Mouse (Mus musculus) stomach, embryonic 15.5 days (tissue): ENCODE measurements at regions not wholly inside any gene's neighbourhood (a gene's known extent, or its start where the extent isn't known, plus 50 kb on each side); places are given as distances from the start of the nearest gene placed in this dataset.

Experiments
- ATAC-seq: fragments of 200-750 bp; cut with Nextera tagmentation; 2 replicates; pipeline ENCODE4 v1.8.0; 2017; ENCODE audit warnings: low read depth, moderate number of reproducible peaks, moderate TSS enrichment; ENCODE audit not compliant: insufficient read depth, low FRiP score
- H3K27ac ChIP-seq: fragments of 300-500 bp; sonication (generic); 2 replicates; pipeline ENCODE4 v1.5.1; 2015; ENCODE audit warnings: mild to moderate bottlenecking, inconsistent platforms
- H3K27me3 ChIP-seq: fragments of 300-500 bp; sonication (generic); replicated peaks from 2 replicates; pipeline ENCODE4 v1.6.1; 2015; ENCODE audit warnings: inconsistent platforms
- H3K36me3 ChIP-seq: fragments of 300-500 bp; sonication (generic); 2 replicates; pipeline ENCODE4 v1.6.1; 2015; ENCODE audit warnings: inconsistent platforms
- H3K4me1 ChIP-seq: fragments of 300-500 bp; sonication (generic); 2 replicates; pipeline ENCODE4 v1.6.1; 2015; ENCODE audit warnings: inconsistent platforms
- H3K4me2 ChIP-seq: fragments of 300-500 bp; sonication (generic); 2 replicates; pipeline ENCODE4 v1.6.1; 2015; ENCODE audit warnings: mild to moderate bottlenecking, inconsistent platforms
- H3K4me3 ChIP-seq: fragments of 300-500 bp; sonication (generic); replicated peaks from 2 replicates; pipeline ENCODE4 v1.5.1; 2015; ENCODE audit warnings: inconsistent platforms
- H3K9ac ChIP-seq: fragments of 300-500 bp; sonication (generic); 2 replicates; pipeline ENCODE4 v1.6.1; 2015; ENCODE audit warnings: inconsistent platforms
- H3K9me3 ChIP-seq: fragments of 300-500 bp; sonication (generic); 2 replicates; pipeline ENCODE4 v1.6.1; 2016; ENCODE audit warnings: inconsistent platforms
- WGBS: fragments of 180-500 bp; shearing (Covaris S2); methylation state at CpG from one replicate; pipeline ENCODE4 v1.1.7; 2015; 5-methylcytosine and 5-hydroxymethylcytosine counted together

DNA sequence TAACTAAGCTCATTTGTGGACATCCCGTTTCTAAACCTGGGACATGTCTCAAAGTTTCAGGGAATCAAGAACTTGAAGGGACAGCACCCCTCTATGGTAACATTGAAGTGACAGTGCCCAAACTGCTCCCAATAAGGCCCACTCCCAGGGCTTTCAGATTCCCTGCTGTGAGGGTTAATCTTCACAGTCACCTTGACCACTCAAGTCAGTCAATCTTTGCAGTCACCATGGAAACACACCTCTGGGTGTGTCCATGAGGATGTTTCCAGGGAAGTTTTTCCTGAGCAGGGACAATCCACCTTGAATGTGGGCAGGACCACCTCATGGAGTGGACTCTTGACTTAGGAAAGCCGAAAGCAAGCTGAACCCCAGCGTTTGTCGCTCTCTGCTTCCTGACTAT, 244.8 kb upstream of the Sdk2 start:
- no peaks in the 10 kb centered on the region for H3K36me3 ChIP-seq
- H3K4me3 ChIP-seq: no peak overlapping the region
- no peaks in the 10 kb centered on the region for H3K27me3 ChIP-seq
- peaks cover 5% of the 10 kb centered on the region; the same call in 1 of the 2 replicates for H3K4me1 ChIP-seq
- no peak overlapping the region for H3K9ac ChIP-seq
- no peak overlapping the region for H3K4me2 ChIP-seq
- H3K27ac ChIP-seq: no peak overlapping the region
- no peaks in the 10 kb centered on the region for H3K9me3 ChIP-seq
- ATAC-seq: no peak
- WGBS: 68% methylated on average over 4 of the region's 4 CpGs

DNA sequence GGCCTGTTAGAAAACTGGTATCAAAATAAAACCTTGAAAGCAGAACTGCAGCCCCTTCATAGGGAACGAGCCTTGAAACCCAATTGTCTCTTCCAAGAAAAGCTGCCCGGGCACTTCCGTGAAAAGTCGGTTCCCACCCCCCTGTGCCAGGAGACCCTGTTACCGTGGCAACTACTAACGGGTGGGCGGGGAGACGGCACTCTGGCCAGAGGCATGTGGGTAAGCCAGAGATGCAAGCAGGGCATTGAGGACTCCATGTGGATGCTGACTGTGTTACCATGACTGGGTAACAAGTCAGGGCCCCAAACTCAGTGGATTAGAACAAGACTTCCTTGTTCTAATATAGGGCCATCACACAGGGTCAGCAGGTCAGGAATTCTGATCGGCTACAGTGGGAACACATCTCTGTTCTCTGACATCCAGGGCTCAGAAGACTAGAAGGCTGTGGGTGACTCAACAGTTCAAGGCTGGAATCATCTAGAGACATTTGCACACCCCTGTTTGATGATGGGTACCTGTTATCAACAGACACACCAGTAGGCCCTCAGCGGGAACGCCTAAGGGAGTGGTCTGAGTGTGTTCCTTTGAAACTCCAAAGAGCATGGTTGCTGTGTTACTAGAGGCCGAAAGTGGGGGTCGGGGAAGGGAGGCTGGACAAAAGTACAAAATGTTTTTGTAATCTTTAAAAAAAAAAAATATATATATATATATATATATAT, 236.9 kb upstream of the Sdk2 start:
- no peak overlapping the region for H3K4me2 ChIP-seq
- no peaks in the 10 kb centered on the region for H3K4me1 ChIP-seq
- no peaks in the 10 kb centered on the region for H3K36me3 ChIP-seq
- WGBS: 58% methylated on average over 13 of the region's 13 CpGs
- H3K27me3 ChIP-seq: no peaks in the 10 kb centered on the region
- H3K9ac ChIP-seq: no peak overlapping the region
- no peak for ATAC-seq
- H3K4me3 ChIP-seq: no peak overlapping the region
- no peaks in the 10 kb centered on the region for H3K9me3 ChIP-seq
- no peak overlapping the region for H3K27ac ChIP-seq

DNA sequence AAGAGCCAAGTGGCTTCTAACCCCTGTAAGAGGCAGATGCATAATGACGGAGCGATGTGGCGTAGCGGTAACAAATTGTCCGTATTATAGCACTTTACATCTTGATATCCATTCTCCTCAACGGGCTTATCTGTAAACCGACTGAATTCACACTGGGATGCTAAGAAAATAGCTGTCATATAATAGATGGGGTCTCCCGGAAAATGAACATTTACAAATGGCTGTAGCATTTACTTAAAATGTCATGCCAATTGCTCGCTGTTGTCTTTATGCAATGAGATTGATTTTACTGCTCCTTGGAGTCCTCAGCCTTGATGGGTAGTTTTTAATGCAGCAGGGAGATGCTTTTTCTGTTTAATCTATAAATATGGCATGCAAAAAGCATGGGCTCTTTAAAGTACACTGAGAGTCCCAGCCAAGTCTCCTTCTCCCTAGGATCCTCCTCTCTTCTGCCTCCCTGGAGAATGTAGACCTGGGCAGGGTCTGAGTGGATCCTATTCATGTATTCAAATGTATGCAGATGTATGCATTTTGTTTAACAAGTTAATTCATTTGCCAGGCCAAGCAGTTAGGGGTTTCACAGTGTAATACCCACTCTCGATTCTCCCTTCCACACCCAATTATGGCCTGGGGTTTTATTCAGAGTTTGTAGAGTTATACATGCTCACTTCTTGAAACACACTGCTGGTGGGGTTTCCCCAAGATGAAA, 233.9 kb upstream of the Sdk2 start:
- Histone ChIP-seq H3K9me3 (no peaks in the 10 kb centered on the region), H3K4me3 (no peak overlapping the region), H3K4me1 (no peaks in the 10 kb centered on the region), H3K4me2 (no peak overlapping the region), H3K27me3 (no peaks in the 10 kb centered on the region), H3K36me3 (no peaks in the 10 kb centered on the region), H3K27ac (no peak overlapping the region), H3K9ac (no peak overlapping the region)
- WGBS: 80% methylated on average over 10 of the region's 10 CpGs
- ATAC-seq: no peak

DNA sequence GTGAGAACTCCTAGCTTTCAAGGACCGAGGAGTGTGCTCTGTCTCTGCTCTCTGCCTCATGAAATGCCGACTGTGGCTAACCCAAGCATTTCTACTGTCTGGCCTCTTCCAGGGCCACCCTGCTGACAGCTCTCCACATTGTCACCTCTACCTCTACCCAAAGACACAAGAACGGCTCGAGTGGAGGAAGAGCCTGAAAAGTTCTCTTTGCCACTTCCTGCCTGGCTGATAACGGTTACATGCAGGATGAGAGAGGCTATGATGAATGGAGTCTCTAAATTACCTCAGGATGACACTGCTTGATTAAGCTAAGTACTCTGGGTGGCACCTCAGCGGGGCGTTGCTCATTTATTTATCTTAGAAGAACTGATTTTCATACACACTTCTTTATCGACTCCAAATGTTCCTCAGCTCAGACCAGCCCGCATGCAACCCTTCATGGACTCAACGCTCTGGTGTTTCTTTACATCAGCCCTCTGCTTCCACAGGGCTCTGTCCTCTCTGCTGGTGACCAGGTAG, 230.0 kb upstream of the Sdk2 start:
- ATAC-seq: no peak
- Histone ChIP-seq H3K4me2 (no peak overlapping the region), H3K27ac (no peak overlapping the region), H3K4me1 (peaks cover 5% of the 10 kb centered on the region; the same call in 1 of the 2 replicates), H3K36me3 (no peaks in the 10 kb centered on the region), H3K27me3 (no peaks in the 10 kb centered on the region), H3K4me3 (no peak overlapping the region), H3K9ac (no peak overlapping the region), H3K9me3 (no peaks in the 10 kb centered on the region)
- WGBS: 54% methylated on average over 10 of the region's 10 CpGs

DNA sequence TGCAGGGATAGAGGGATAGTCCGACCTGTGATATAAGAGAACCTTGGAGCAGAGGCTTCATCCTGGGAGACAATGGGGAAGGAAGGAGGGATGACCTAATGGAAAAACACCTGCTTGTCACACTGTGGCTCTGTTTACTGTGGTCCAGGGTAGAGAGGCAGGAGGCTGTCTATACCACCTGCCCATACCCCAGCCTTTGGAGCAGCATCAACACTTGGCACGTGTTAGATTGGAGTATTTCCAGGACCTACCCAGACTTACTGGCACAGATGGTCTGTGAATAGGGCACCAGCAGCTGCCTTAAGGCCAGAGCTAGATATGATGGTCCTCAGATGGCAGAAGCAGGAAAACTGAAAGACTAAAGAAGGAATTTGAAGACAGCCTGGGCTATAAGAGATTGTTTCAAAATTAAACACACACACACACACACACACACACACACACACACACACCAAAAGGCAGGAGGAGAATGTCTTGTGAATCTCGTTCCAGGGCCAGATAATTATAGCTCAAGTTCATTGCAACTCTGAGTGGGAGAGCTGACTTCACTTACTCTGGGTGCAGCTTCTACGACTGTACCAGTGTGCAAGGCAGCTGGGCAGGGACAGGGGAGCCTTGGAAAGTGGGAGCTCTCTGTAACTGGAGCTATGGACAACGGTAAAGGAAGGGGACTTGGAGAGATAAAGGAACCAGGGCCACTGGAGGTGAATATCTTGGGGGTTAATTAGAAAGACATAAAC, 227.8 kb upstream of the Sdk2 start:
- Histone ChIP-seq H3K4me2 (no peak overlapping the region), H3K4me3 (no peak overlapping the region), H3K36me3 (no peaks in the 10 kb centered on the region), H3K27ac (no peak overlapping the region), H3K4me1 (peaks cover 5% of the 10 kb centered on the region; the same call in 1 of the 2 replicates), H3K9ac (no peak overlapping the region), H3K9me3 (no peaks in the 10 kb centered on the region), H3K27me3 (no peaks in the 10 kb centered on the region)
- 46% methylated on average over 5 of the region's 5 CpGs for WGBS
- no peak for ATAC-seq

DNA sequence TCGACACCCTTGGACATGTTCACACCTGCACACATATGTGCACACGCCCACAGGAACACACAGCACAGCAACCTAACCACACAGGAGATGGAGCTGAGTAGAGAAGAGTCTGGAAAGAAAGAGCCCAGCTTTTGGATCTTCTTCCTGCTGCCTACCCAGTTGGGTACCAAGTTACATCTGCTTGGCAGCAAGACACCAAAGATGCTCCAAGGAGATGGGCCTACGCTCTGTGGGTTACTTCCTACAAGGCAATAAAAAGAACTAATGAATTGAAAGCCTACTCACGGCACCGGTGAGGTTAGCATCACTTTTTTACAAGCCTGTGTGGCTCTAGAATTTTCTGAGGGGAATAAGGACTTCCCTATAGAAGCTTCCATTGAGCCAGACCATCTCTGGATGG, 224.4 kb upstream of the Sdk2 start:
- Histone ChIP-seq H3K27ac (no peak overlapping the region), H3K4me3 (no peak overlapping the region), H3K27me3 (no peaks in the 10 kb centered on the region), H3K4me1 (peaks cover 5% of the 10 kb centered on the region; the same call in 1 of the 2 replicates), H3K4me2 (no peak overlapping the region), H3K9me3 (no peaks in the 10 kb centered on the region), H3K36me3 (no peaks in the 10 kb centered on the region), H3K9ac (no peak overlapping the region)
- ATAC-seq: no peak
- 91% methylated on average over 5 of the region's 5 CpGs for WGBS

DNA sequence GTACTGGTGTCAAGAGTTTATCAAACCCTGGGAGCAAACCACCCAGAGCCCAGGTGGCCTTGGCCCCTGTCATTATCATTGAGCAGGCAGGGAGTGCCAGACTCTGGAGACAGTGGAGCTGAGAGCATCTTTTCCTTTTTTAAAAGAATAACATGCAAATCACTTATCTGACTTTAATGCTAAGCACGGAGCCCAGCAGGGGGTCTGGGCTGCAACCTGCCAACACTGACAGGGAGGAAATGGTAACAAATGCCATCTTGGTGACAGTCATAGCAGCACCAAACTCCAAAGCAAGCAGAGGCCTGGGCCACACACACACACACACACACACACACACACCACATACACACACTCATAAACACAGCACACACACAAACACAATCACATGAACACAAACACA, 223.1 kb upstream of the Sdk2 start:
- Histone ChIP-seq H3K4me1 (peaks cover 5% of the 10 kb centered on the region; the same call in 1 of the 2 replicates), H3K4me2 (no peak overlapping the region), H3K9ac (no peak overlapping the region), H3K4me3 (no peak overlapping the region), H3K27ac (no peak overlapping the region), H3K27me3 (0 out of 2 replicates have a peak, but pooled peaks cover 3% of the 10 kb centered on the region), H3K9me3 (no peaks in the 10 kb centered on the region), H3K36me3 (no peaks in the 10 kb centered on the region)
- no peak for ATAC-seq
- WGBS: 76% methylated on average over 1 of the region's 1 CpGs

DNA sequence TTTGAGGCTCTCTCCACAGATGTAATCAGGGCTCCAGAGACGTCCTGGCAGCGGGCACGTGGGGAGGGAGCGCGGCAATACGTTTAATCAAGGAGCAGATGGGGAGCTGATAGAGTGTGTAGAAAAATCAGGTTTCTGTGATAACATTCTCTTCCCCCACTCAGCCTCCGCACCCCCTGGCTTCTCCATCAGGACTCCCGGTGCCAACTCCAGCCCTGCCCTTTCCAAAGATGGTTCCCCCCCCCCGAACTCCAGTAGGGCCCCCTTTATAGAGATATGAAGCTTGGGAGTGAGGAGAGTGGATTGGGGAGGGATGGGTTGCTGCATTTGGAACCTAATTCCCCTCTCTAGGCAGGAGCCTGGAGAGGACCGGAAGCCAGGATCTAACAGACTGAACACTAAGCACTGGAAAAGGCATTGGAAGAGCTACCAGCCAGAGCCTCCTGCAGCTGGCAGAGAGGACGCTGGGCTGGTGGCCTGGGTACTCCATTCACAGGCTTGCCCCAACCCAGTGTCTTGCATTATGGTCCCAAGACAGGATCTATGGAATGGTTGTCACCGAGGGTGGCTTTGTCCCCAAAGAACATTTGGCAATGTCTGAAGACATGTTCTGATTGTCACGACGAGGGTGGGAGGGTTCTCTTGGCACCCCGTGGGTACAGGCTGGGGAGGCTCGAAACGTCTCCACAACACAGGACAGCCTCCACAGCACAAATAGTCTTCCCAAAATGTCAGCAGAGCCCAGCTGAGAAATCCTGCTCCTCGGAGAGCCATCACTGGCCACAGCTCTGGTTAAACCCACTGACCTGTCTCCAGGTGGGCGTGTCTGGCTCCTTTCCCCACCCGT, 218.2 kb upstream of the Sdk2 start:
- Histone ChIP-seq H3K27ac (no peak overlapping the region), H3K4me2 (no peak overlapping the region), H3K36me3 (no peaks in the 10 kb centered on the region), H3K9ac (no peak overlapping the region), H3K4me3 (no peak overlapping the region), H3K9me3 (no peaks in the 10 kb centered on the region), H3K4me1 (no peaks in the 10 kb centered on the region), H3K27me3 (0 out of 2 replicates have a peak, but pooled peaks cover 3% of the 10 kb centered on the region)
- 80% methylated on average over 20 of the region's 20 CpGs for WGBS
- ATAC-seq: no peak

DNA sequence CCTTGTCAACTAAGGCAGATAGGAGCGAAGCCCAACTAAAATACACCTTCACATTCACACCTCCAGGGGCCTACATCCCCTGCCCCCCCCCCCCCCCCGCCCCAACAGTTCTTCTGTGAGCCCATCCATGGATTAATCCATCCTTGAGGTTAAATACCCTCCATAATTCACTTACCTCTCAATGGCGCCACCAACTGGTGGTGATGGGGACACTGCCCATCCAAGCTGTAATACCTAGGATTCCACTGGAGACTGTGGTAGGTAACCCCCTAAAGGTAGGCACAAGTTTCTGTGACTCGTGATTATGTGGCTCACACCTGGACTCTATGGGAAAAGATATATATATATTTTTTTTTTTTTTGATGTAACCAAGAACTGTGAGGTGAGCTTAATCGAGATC, 216.4 kb upstream of the Sdk2 start:
- no peak for ATAC-seq
- H3K4me1 ChIP-seq: no peaks in the 10 kb centered on the region
- H3K9me3 ChIP-seq: no peaks in the 10 kb centered on the region
- no peak overlapping the region for H3K4me3 ChIP-seq
- 0 out of 2 replicates have a peak, but pooled peaks cover 3% of the 10 kb centered on the region for H3K27me3 ChIP-seq
- H3K36me3 ChIP-seq: no peaks in the 10 kb centered on the region
- 49% methylated on average over 5 of the region's 5 CpGs for WGBS
- no peak overlapping the region for H3K4me2 ChIP-seq
- H3K27ac ChIP-seq: no peak overlapping the region
- H3K9ac ChIP-seq: no peak overlapping the region

DNA sequence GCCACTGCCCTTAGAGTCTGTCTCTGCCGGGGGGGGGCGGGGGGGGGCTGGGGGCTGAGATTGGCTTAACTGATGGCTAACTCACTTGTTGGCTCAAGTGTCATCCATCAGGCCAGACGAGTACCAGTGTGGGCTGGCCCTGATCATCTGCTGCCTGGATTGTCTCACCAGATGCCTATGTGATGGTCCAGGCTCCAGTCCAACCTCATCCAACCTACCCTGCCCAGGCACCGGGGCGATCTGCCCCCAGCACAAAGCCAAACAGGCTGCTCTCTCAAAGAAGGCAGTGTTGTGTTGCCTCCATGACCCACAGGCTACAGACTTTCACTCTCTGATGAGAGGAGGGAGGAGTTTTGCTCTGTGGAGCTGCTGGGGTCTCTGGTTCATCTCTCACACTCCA, 215.7 kb upstream of the Sdk2 start:
- ATAC-seq: no peak
- H3K27ac ChIP-seq: no peak overlapping the region
- WGBS: 60% methylated on average over 5 of the region's 5 CpGs

DNA sequence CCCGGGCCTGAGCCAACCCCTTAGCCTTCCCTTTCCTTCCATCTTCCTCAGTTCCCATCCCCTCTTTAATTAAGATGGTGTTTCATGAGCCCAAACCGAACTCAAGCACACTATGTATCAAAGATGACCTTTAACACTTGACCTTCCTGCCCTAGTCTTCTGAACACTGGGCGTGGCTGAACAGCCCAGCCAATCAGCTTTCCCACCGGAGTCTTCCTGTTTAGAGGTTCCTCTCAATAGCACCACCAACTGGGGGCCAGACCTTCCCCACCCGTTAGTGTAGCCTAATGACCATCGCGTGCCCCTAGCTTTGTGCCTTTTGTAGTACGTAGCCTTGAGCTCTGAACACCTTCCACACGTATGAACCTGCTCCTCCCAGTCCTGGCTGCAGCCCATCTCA, 215.0 kb upstream of the Sdk2 start:
- no peak overlapping the region for H3K4me2 ChIP-seq
- no peak overlapping the region for H3K27ac ChIP-seq
- no peaks in the 10 kb centered on the region for H3K4me1 ChIP-seq
- no peaks in the 10 kb centered on the region for H3K9me3 ChIP-seq
- no peak for ATAC-seq
- 0 out of 2 replicates have a peak, but pooled peaks cover 3% of the 10 kb centered on the region for H3K27me3 ChIP-seq
- no peaks in the 10 kb centered on the region for H3K36me3 ChIP-seq
- 80% methylated on average over 9 of the region's 9 CpGs for WGBS
- no peak overlapping the region for H3K4me3 ChIP-seq
- no peak overlapping the region for H3K9ac ChIP-seq

More for the DNA sequence above, 215.7 kb upstream of the Sdk2 start:
- Histone ChIP-seq H3K9ac (no peak overlapping the region), H3K9me3 (no peaks in the 10 kb centered on the region), H3K4me3 (no peak overlapping the region), H3K4me2 (no peak overlapping the region), H3K4me1 (no peaks in the 10 kb centered on the region), H3K27me3 (0 out of 2 replicates have a peak, but pooled peaks cover 3% of the 10 kb centered on the region), H3K36me3 (no peaks in the 10 kb centered on the region)
